Mouse (Mus musculus) liver, embryonic 15.5 days (tissue): Measurements from ENCODE around the gene Htr6. TPM values are rescaled to one million over a fixed set of nuclear protein-coding genes. Genes with fewer than 3 reads are reported as not detected.

Experiments used
- ATAC-seq: fragments of 200-750 bp; cut with Nextera tagmentation; 2 replicates; pipeline ENCODE4 v1.8.0; 2017; ENCODE audit warnings: moderate number of reproducible peaks, mild to moderate bottlenecking, moderate library complexity; ENCODE audit not compliant: insufficient read depth
- H3K27ac ChIP-seq: fragments of 300-500 bp; sonication (generic); replicated peaks from 2 replicates; pipeline ENCODE4 v1.5.1; 2015; ENCODE audit warnings: mild to moderate bottlenecking, inconsistent platforms
- H3K27me3 ChIP-seq: fragments of 300-500 bp; sonication (generic); 2 replicates; pipeline ENCODE4 v1.6.1; 2015; ENCODE audit warnings: mild to moderate bottlenecking, inconsistent platforms
- H3K36me3 ChIP-seq: fragments of 300-500 bp; sonication (generic); replicated peaks from 2 replicates; pipeline ENCODE4 v1.6.1; 2015; ENCODE audit warnings: moderate library complexity, mild to moderate bottlenecking, inconsistent platforms
- H3K4me1 ChIP-seq: fragments of 300-500 bp; sonication (generic); replicated peaks from 2 replicates; pipeline ENCODE4 v1.6.1; 2015; ENCODE audit warnings: inconsistent platforms
- H3K4me2 ChIP-seq: fragments of 300-500 bp; sonication (generic); 2 replicates; pipeline ENCODE4 v1.6.1; 2015; ENCODE audit warnings: moderate library complexity, mild to moderate bottlenecking, inconsistent platforms
- H3K4me3 ChIP-seq: fragments of 300-500 bp; sonication (generic); replicated peaks from 2 replicates; pipeline ENCODE4 v1.5.1; 2015; ENCODE audit warnings: mild to moderate bottlenecking, inconsistent platforms
- H3K9ac ChIP-seq: fragments of 300-500 bp; sonication (generic); 2 replicates; pipeline ENCODE4 v1.6.1; 2015; ENCODE audit warnings: moderate library complexity, mild to moderate bottlenecking, inconsistent platforms
- H3K9me3 ChIP-seq: fragments of 300-500 bp; sonication (generic); replicated peaks from 2 replicates; pipeline ENCODE4 v1.6.1; 2016; ENCODE audit warnings: inconsistent platforms
- WGBS: fragments of 180-500 bp; shearing (Covaris S2); methylation state at CpG from one replicate; pipeline ENCODE4 v1.1.7; 2015; ENCODE audit warnings: mixed read lengths; ENCODE audit not compliant: insufficient replicate concordance; 5-methylcytosine and 5-hydroxymethylcytosine counted together
- polyA plus RNA-seq: library from polyadenylated mRNA; unstranded; fragments of >200 nt; fragmentation: Nextera tagmentation; extraction: Ambion mirVana; gene quantifications from 2 replicates; pipeline ENCODE4 v1.2.1, GENCODE M21; 2015

The Htr6 gene
- not detected in 2 replicates for polyA plus RNA-seq

DNA sequence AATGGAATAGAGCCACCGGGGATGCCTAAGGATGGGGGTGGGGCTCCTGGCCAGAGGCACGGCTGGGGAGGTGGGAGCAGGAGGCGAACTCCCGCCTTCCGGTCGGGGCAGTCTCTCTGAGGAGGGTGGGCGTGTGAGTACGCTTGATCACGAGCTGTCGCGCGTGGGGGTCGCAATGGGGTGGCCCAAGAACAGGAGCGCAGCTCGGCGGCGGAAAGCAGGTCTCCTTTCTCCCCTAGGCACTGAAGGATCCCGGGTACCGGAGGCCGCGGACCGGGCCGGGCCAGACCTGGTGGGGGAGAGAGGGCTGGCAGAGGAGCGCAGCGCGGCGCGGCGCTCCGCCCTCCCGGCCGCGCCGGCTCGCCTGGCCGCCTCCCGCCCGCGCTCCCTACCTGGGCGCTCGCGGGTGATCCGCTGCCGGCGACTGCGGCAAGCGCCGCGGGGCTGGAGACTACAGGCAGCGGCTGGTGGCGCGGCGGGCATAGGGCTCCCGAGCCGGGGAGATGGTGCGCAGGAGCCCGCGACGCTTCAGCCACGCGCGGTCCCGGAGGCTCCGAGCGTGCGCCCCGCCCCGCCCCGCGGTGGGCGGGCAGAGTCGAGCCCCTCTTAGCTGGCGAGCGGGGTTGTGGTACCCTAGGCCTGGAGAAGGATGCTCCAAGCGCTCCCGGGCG, at the start of gene Htr6:
Htr6 (minus strand) TSS at position 530 of the 671 bp plus-strand sequence.
- Histone ChIP-seq H3K4me2 (peak within 1 kb of the TSS; percentile 55), H3K4me3 (peak within 1 kb of the TSS; percentile 33), H3K9ac (no peak within 1 kb of the TSS), H3K27ac (no peak within 1 kb of the TSS), H3K9me3 (no peaks in the 10 kb centered on the region), H3K27me3 (peaks cover 82% of the 10 kb centered on the region), H3K36me3 (no peaks in the 10 kb centered on the region), H3K4me1 (peaks cover 6% of the 10 kb centered on the region; the same call in 1 of the 2 replicates)
- ATAC-seq: no peak
- 2% methylated on average over 61 of the region's 77 CpGs for WGBS

DNA sequence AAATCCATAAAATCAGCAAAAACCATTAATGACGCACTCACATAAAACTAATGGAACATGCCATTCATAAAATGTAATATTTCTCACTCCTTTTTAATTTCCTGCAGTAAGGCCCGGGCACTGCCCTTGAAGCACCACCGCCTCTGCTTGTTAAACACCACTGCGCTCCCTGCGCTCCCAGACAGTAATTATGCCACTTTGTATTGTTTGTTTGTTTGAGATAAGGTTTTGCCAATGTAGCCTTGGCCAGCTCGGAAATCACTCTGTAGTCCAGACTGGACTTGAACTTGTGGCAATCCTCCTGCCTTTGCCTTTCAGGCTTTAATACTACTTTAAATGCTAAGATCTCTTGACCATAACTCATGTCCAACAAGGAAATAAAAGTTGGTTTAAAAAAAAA, 49.6 kb upstream of the Htr6 start:
- Histone ChIP-seq H3K4me2 (no peak overlapping the region), H3K4me1 (peaks cover 81% of the 10 kb centered on the region), H3K27me3 (no peaks in the 10 kb centered on the region), H3K9me3 (no peaks in the 10 kb centered on the region), H3K9ac (no peak overlapping the region), H3K36me3 (peaks cover 8% of the 10 kb centered on the region; the same call in 1 of the 2 replicates), H3K27ac (no peak overlapping the region), H3K4me3 (no peak overlapping the region)
- no peak for ATAC-seq
- WGBS: 58% methylated on average over 6 of the region's 6 CpGs

DNA sequence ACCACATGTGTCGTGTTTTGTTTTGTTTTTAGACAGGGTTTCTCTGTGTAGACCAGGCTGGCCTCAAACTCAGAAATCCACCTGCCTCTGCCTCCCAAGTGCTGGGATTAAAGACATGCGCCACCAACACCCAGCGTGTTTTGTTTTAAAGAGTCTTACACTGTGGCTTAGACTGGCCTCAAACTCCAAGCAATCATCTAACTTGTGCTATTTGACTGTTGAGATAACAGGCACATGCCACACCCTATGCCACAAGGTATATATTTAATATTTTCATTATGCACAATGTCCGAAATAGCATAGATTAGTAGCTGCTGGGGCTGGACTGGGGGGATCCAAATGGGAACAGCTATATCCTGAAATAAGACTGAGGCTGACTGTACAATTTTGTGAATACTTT, 47.2 kb upstream of the Htr6 start:
- peak overlapping the region; percentile 38 for H3K4me2 ChIP-seq
- H3K27me3 ChIP-seq: no peaks in the 10 kb centered on the region
- H3K4me3 ChIP-seq: no peak overlapping the region
- peaks cover 8% of the 10 kb centered on the region; the same call in 1 of the 2 replicates for H3K36me3 ChIP-seq
- WGBS: 29% methylated on average over 4 of the region's 4 CpGs
- no peaks in the 10 kb centered on the region for H3K9me3 ChIP-seq
- H3K27ac ChIP-seq: peak overlapping the region; percentile 51; the same call in 1 of the 2 replicates
- peak; percentile 65 for ATAC-seq
- peaks cover 85% of the 10 kb centered on the region for H3K4me1 ChIP-seq
- 0 out of 2 replicates have a peak overlapping the region, but pooled peaks have one; percentile 11 for H3K9ac ChIP-seq

DNA sequence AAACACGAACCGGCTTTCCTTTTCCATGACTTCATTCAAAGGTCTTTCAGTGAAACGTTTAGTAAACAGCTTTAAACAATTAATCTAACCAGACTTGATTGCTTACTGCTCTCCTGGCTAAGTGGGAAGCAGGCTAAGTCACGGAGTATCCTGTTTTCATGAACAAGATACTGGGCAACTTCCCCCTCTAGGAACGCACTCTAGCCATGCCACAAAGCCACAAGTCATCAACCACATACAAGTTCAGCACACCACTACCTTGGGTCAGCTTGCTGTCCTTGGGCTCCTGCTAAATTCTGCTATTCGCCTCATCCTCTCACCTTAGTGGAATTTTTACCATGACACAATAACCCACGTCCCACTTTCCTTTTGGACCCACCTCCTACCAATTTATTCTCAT, 45.6 kb upstream of the Htr6 start:
- no peaks in the 10 kb centered on the region for H3K27me3 ChIP-seq
- H3K9ac ChIP-seq: no peak overlapping the region
- no peaks in the 10 kb centered on the region for H3K9me3 ChIP-seq
- H3K4me1 ChIP-seq: peaks cover 94% of the 10 kb centered on the region
- no peak overlapping the region for H3K4me2 ChIP-seq
- H3K27ac ChIP-seq: no peak overlapping the region
- WGBS: 37% methylated on average over 7 of the region's 7 CpGs
- H3K36me3 ChIP-seq: no peaks in the 10 kb centered on the region
- no peak overlapping the region for H3K4me3 ChIP-seq
- no peak for ATAC-seq

DNA sequence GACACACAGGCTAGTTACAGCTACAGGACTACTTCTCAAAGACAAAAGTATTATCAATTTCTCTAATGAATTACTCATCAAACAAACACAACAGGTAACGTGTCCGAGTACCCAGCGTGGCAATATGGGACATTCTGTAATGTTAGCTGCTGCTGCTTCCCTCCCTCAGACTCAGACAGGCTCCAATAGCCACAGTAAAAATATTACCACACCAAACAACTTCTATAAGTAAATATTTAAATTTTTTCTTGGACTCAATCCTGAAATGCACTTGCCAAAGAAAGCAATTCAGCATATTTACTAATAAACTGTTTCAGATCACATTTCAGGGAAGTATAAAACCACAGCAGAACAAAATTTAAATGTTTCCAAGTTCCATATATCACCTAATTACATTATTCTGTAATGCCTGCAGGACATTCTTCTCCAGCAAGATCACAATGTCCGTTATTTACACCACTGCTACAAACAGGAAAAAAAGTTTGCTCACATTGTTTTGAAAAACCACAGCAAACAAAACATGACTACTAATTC, 45.0 kb upstream of the Htr6 start:
- 69% methylated on average over 4 of the region's 4 CpGs for WGBS
- H3K27ac ChIP-seq: no peak overlapping the region
- H3K9ac ChIP-seq: no peak overlapping the region
- H3K36me3 ChIP-seq: no peaks in the 10 kb centered on the region
- no peaks in the 10 kb centered on the region for H3K9me3 ChIP-seq
- peaks cover 90% of the 10 kb centered on the region for H3K4me1 ChIP-seq
- no peak overlapping the region for H3K4me2 ChIP-seq
- no peak for ATAC-seq
- H3K4me3 ChIP-seq: no peak overlapping the region
- H3K27me3 ChIP-seq: no peaks in the 10 kb centered on the region

DNA sequence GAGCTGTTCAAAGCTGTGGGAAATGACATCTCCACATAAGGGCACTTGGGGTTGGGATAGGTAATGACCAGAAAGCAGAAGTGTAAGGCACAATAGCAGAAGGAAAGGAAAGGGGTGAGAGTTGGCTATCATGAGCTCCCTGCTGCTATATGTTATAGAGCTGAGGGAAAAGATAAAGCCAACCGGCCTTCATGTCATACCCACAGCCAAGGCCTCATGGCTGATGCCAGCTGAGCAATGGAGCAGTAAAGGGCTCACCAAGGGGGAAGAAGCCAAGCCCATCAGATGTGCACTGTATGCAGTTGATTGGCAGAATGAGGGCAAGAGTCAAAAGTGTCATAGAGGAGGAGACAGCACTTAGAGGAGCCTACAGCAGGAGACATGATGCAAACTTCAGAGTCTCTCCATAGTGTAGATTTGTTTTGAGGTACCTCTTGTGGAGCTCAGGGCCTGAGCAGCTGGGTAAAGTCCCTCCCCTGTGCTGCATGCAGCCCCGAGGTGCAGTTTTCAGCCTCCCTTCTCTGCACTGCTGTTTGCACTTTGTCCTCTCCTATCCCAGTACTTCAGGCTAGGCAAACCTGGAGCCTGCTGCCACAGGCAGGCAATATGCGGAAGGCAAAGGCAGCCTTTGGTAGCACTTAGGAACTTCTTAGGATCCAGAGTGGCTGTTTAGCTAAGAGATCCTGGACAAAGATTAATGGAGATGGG, 41.1 kb upstream of the Htr6 start:
- no peaks in the 10 kb centered on the region for H3K27me3 ChIP-seq
- H3K4me2 ChIP-seq: peak overlapping the region; percentile 27
- H3K4me1 ChIP-seq: peaks cover 84% of the 10 kb centered on the region
- 0 out of 2 replicates have a peak, but pooled peaks cover 3% of the 10 kb centered on the region for H3K36me3 ChIP-seq
- H3K9me3 ChIP-seq: no peaks in the 10 kb centered on the region
- 35% methylated on average over 3 of the region's 3 CpGs for WGBS
- no peak overlapping the region for H3K4me3 ChIP-seq
- no peak overlapping the region for H3K9ac ChIP-seq
- peak; percentile 81 for ATAC-seq
- H3K27ac ChIP-seq: peak overlapping the region; percentile 63

DNA sequence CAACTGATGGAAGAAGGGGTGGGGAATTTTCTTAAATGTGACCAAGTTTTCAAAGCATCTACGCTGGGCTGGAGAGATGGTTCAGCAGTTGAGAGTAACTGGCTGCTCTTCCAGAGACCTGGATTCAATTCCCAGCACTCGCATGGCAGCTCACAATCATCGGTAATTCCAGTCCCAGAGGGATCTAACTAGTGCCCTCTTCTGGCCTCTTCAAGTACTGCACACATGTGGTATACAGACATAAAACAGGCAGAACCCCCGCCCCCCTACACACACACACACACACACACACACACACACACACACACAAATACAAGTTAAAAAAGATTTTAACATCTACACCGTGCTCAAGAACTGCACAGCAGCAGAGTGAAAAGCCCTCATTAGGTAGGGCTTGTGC, 40.4 kb upstream of the Htr6 start:
- no peak overlapping the region for H3K4me2 ChIP-seq
- H3K4me1 ChIP-seq: peaks cover 84% of the 10 kb centered on the region
- no peak for ATAC-seq
- H3K27ac ChIP-seq: no peak overlapping the region
- no peaks in the 10 kb centered on the region for H3K27me3 ChIP-seq
- 86% methylated on average over 5 of the region's 5 CpGs for WGBS
- H3K4me3 ChIP-seq: no peak overlapping the region
- H3K9me3 ChIP-seq: no peaks in the 10 kb centered on the region
- H3K9ac ChIP-seq: no peak overlapping the region
- 0 out of 2 replicates have a peak, but pooled peaks cover 3% of the 10 kb centered on the region for H3K36me3 ChIP-seq

DNA sequence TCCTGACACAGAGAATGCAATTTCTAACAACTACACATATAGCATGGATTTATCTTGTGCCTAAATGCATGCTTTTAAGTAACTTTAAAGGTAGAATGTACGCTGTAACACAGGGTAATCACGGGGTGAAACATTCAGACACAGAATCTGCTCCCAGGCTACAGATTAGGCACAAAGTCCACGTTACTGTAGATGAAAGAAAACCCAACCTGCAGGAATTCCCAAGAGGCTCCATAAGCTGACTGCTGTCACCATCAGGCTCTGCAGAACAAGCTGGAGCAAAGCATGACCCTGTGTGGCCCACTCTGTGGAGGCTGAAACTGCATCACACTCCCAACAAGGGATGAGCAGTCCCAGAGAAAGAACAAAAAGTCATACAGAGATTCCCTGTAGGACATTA, 37.1 kb upstream of the Htr6 start:
- no peak for ATAC-seq
- Histone ChIP-seq H3K9ac (no peak overlapping the region), H3K4me1 (peaks cover 68% of the 10 kb centered on the region), H3K9me3 (no peaks in the 10 kb centered on the region), H3K27ac (peak overlapping the region; percentile 48; the same call in 1 of the 2 replicates), H3K27me3 (no peaks in the 10 kb centered on the region), H3K4me3 (no peak overlapping the region), H3K4me2 (no peak overlapping the region), H3K36me3 (0 out of 2 replicates have a peak, but pooled peaks cover 3% of the 10 kb centered on the region)
- WGBS: 59% methylated on average over 3 of the region's 3 CpGs

DNA sequence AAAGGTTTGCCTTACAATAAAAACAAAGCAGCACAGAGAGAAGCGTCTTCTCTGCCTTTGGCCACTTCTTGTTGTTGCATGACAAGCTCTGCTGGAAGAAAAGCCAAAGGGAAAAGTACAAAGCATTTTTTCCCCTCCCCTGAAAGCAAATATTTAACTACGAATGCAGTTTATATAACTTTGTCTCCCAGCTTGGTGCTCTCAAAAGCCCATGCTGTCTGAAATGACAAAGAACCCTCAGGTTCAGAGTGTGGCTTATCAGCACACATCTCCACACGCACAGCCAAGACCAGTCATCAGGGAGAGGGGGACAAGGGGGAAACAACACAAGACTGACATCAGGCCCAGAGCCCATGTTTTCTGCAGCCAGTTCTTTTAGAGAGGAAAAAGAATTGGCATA, 36.1 kb upstream of the Htr6 start:
- peak overlapping the region; percentile 29; the same call in 1 of the 2 replicates for H3K4me2 ChIP-seq
- WGBS: 59% methylated on average over 3 of the region's 3 CpGs

DNA sequence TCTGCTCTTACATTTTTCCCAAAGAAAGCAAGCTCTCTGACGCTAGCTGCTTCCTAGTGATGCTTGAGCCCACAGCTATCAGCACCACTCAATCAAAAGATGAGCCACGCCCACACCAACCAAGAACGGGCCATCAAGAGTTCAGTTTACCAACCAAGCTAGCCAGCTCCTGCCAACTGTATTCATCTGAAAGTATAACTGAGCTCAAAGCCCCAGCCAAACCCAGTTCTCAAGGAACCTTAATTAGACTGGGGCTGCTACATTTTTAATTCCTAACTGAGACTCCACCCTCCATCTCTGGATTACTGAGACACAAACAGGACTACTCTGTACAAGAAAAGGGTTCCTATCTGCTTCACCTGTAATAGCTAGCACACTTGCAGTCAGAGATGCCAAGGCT, 35.5 kb upstream of the Htr6 start:
- H3K4me2 ChIP-seq: peak overlapping the region; percentile 29; the same call in 1 of the 2 replicates
- peak overlapping the region; percentile 48; the same call in 1 of the 2 replicates for H3K27ac ChIP-seq
- H3K9ac ChIP-seq: no peak overlapping the region
- WGBS: 20% methylated on average over 3 of the region's 3 CpGs
- ATAC-seq: no peak
- no peaks in the 10 kb centered on the region for H3K9me3 ChIP-seq
- H3K4me3 ChIP-seq: no peak overlapping the region
- H3K27me3 ChIP-seq: no peaks in the 10 kb centered on the region
- peaks cover 52% of the 10 kb centered on the region for H3K4me1 ChIP-seq
- H3K36me3 ChIP-seq: 0 out of 2 replicates have a peak, but pooled peaks cover 3% of the 10 kb centered on the region

More for the DNA sequence above, 36.1 kb upstream of the Htr6 start:
- H3K4me1 ChIP-seq: peaks cover 58% of the 10 kb centered on the region
- H3K27me3 ChIP-seq: no peaks in the 10 kb centered on the region
- no peaks in the 10 kb centered on the region for H3K9me3 ChIP-seq
- no peak overlapping the region for H3K9ac ChIP-seq
- ATAC-seq: no peak
- 0 out of 2 replicates have a peak, but pooled peaks cover 3% of the 10 kb centered on the region for H3K36me3 ChIP-seq
- no peak overlapping the region for H3K4me3 ChIP-seq
- peak overlapping the region; percentile 48; the same call in 1 of the 2 replicates for H3K27ac ChIP-seq

DNA sequence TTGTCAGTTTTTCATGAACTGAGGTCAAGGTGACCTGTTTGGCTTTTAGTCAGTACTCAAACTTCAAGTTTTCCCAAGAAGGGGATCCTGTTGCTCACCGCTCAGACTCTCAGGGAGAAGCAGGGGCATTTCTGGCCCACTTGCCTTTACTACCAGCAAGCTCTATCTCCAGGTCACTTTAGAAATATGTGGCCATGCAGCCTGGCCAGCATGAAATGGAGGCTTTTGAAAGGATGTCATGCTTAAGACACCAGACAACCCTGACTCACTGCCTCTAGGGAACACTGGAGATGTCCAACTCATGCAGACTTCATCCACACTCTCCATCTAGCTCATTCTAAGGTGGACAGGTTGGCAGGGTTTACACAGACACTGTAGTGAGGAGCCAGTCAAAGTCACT, 30.1 kb upstream of the Htr6 start:
- H3K9me3 ChIP-seq: no peaks in the 10 kb centered on the region
- ATAC-seq: no peak
- no peak overlapping the region for H3K9ac ChIP-seq
- 79% methylated on average over 1 of the region's 1 CpGs for whole genome bisulfite sequencing
- H3K36me3 ChIP-seq: peaks cover 40% of the 10 kb centered on the region
- H3K4me3 ChIP-seq: no peak overlapping the region
- no peak overlapping the region for H3K27ac ChIP-seq
- H3K27me3 ChIP-seq: no peaks in the 10 kb centered on the region
- H3K4me2 ChIP-seq: no peak overlapping the region
- peaks cover 13% of the 10 kb centered on the region for H3K4me1 ChIP-seq
